Mouse (Mus musculus) forebrain, embryonic 12.5 days (tissue): Measurements from ENCODE around the gene Vmn1r34. TPM values are rescaled to one million over a fixed set of nuclear protein-coding genes. Genes with fewer than 3 reads are reported as not detected.
"Not testable (repeated sequence)": the region's sequence is repeated elsewhere in the genome, so short reads cannot be mapped to it uniquely, and the experiment has no call there.

Source experiments
- ATAC-seq: fragments of 200-750 bp; cut with Nextera tagmentation; 2 replicates; pipeline ENCODE4 v1.8.0; 2017; ENCODE audit warnings: moderate TSS enrichment; ENCODE audit not compliant: low FRiP score
- H3K27ac ChIP-seq: fragments of 300-500 bp; sonication (generic); 2 replicates; pipeline ENCODE4 v1.5.1; 2016; ENCODE audit warnings: mild to moderate bottlenecking
- H3K27me3 ChIP-seq: fragments of 300-500 bp; sonication (generic); 2 replicates; pipeline ENCODE4 v1.6.1; 2016; ENCODE audit warnings: mild to moderate bottlenecking
- H3K36me3 ChIP-seq: fragments of 300-500 bp; sonication (generic); replicated peaks from 2 replicates; pipeline ENCODE4 v1.6.1; 2016; ENCODE audit warnings: mild to moderate bottlenecking
- H3K4me1 ChIP-seq: fragments of 300-500 bp; sonication (generic); 2 replicates; pipeline ENCODE4 v1.6.1; 2016
- H3K4me2 ChIP-seq: fragments of 300-500 bp; sonication (generic); 2 replicates; pipeline ENCODE4 v1.6.1; 2016; ENCODE audit warnings: mild to moderate bottlenecking, moderate library complexity
- H3K4me3 ChIP-seq: fragments of 300-500 bp; sonication (generic); replicated peaks from 2 replicates; pipeline ENCODE4 v1.5.1; 2016; ENCODE audit warnings: mild to moderate bottlenecking
- H3K9ac ChIP-seq: fragments of 300-500 bp; sonication (generic); 2 replicates; pipeline ENCODE4 v1.6.1; 2016; ENCODE audit warnings: mild to moderate bottlenecking
- H3K9me3 ChIP-seq: fragments of 300-500 bp; sonication (generic); 2 replicates; pipeline ENCODE4 v1.6.1; 2016
- WGBS: fragments of 180-500 bp; shearing (Covaris S2); methylation state at CpG from one replicate; pipeline ENCODE4 v1.1.7; 2016; 5-methylcytosine and 5-hydroxymethylcytosine counted together
- polyA plus RNA-seq: library from polyadenylated mRNA; unstranded; fragments of >200 nt; fragmentation: Nextera tagmentation; extraction: Ambion mirVana; gene quantifications from 2 replicates; pipeline ENCODE4 v1.2.1, GENCODE M21; 2016

Gene Vmn1r34
- polyA plus RNA-seq, result not detected in 2 replicates

GRCm38 (mm10) chr6:66643779-66644178, at the start of gene Vmn1r34:
TSS of gene Vmn1r34 (minus strand) at chr6:66643879.
- WGBS, result 91% methylated on average over 1 of the region's 1 CpGs
- Histone ChIP-seq H3K36me3 (no peaks in the 10 kb centered on the region), H3K4me1 (no peaks in the 10 kb centered on the region), H3K27me3 (no peaks in the 10 kb centered on the region), H3K4me3 (no peak within 1 kb of the TSS), H3K9ac (no peak within 1 kb of the TSS), H3K4me2 (no peak within 1 kb of the TSS), H3K9me3 (no peaks in the 10 kb centered on the region), H3K27ac (no peak within 1 kb of the TSS)
- no peak for ATAC-seq

DNA sequence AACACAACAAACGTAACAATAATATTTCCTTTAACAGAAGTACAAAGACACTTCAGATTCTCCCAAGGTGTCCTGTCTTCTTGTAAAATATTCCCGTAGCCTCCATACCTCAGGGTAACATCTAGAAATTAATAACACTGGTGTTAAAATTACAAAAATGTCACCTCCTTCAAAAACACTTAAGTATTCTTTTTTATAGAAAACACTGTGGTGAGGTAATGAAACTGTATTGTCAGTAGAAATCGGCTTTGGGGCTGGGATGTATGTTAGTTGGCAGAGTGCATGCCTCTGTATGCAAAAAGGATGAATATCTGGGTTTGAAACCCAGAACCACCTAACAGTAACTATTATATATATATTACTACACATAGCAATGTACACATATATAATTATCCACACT, 42.1 kb upstream of the Vmn1r34 start, which contains the start of gene Vmn1r35:
Vmn1r35 (minus strand) TSS at position 101 of the 400 bp plus-strand sequence.
- H3K4me3 ChIP-seq, result no peak within 1 kb of the TSS
- H3K9ac ChIP-seq, result no peak within 1 kb of the TSS
- no peak for ATAC-seq
- no peaks in the 10 kb centered on the region for H3K27me3 ChIP-seq
- WGBS, result 87% methylated on average over 3 of the region's 3 CpGs
- no peak within 1 kb of the TSS for H3K4me2 ChIP-seq
- no peaks in the 10 kb centered on the region for H3K9me3 ChIP-seq
- no peaks in the 10 kb centered on the region for H3K4me1 ChIP-seq
- H3K36me3 ChIP-seq, result no peaks in the 10 kb centered on the region
- H3K27ac ChIP-seq, result no peak within 1 kb of the TSS

DNA sequence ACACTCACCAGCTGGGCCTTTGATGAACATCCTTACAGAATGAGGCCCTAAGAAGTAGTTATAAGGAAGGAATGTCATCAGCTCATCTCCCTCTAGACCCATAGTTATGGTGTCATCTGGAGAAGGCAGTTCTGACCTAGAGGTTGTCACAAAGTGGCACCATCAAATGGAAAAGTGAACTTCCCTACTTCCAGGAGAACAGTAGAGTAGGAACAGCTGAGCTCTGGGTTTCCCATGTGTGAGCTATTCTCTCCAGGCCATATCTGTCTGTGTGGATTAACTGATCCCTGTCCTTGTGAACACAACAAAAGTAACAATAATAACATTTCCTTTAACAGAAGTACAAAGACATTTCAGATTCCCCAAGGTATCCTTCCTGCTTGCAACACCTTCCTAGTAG, 25.5 kb downstream of the Vmn1r34 start, which contains the start of gene Vmn1r33:
Vmn1r33 (minus strand) TSS at position 101 of the 400 bp plus-strand sequence.
- ATAC-seq, H3K4me1 ChIP-seq, H3K36me3 ChIP-seq, H3K27ac ChIP-seq, H3K27me3 ChIP-seq, H3K9ac ChIP-seq, H3K4me2 ChIP-seq, H3K9me3 ChIP-seq, H3K4me3 ChIP-seq: not testable (repeated sequence)

- H3K36me3 ChIP-seq, result no peaks in the 10 kb centered on the region
- no peak for ATAC-seq
- no peak overlapping the region for H3K27ac ChIP-seq
- H3K9ac ChIP-seq, result no peak overlapping the region
- no peaks in the 10 kb centered on the region for H3K4me1 ChIP-seq
- H3K4me2 ChIP-seq, result no peak overlapping the region
- no peaks in the 10 kb centered on the region for H3K27me3 ChIP-seq
- no peaks in the 10 kb centered on the region for H3K9me3 ChIP-seq
- H3K4me3 ChIP-seq, result no peak overlapping the region
These were observed 47.9 kb downstream of the Vmn1r34 start for GRCm38 (mm10) chr6:66595804-66596203.

Other genes starting within 250 kb of the Vmn1r34 start
- 108 and 114 TPM in 2 replicates for gene Mad2l1, start 108.5 kb downstream of the Vmn1r34 start, polyA plus RNA-seq
- 0.11 and 0.23 TPM in 2 replicates for gene Vmn1r32, start 83.8 kb downstream of the Vmn1r34 start, polyA plus RNA-seq
- gene Vmn1r33, start 25.6 kb downstream of the Vmn1r34 start, polyA plus RNA-seq, result not detected in 2 replicates
- gene Vmn1r35, start 42.0 kb upstream of the Vmn1r34 start, polyA plus RNA-seq, result not detected in 2 replicates
- gene Vmn1r36, start 75.3 kb upstream of the Vmn1r34 start, polyA plus RNA-seq, result not detected in 2 replicates
- not detected in 2 replicates for gene Vmn1r37, start 85.5 kb upstream of the Vmn1r34 start, polyA plus RNA-seq
- gene Vmn1r38, start 138.7 kb upstream of the Vmn1r34 start, polyA plus RNA-seq, result not detected in 2 replicates
- gene Vmn1r39, start 166.7 kb upstream of the Vmn1r34 start, polyA plus RNA-seq, result not detected in 2 replicates